8 mouse cellular contexts compared by ENCODE assay signal in genomic region chr17:29330671-29331410, GRCm38 (mm10). TPM values are rescaled to one million over a fixed set of nuclear protein-coding genes. Genes with fewer than 3 reads are reported as not detected.
DNase-seq lines count a peak whose midpoint lies in the region; ATAC-seq and TF ChIP-seq lines count a peak whose summit lies in the region.

No protein-coding gene starts in this region.

- WGBS in forebrain, embryonic 15.5 days = 17% methylated on average over 5 of the region's 5 CpGs

- H3K36me3 ChIP-seq in forebrain, embryonic 15.5 days = peaks cover 40% of the 10 kb centered on the region

- no peak overlapping the region for H3K4me2 ChIP-seq in forebrain, embryonic 15.5 days (replicated peaks)

- TF ChIP-seq CTCF in layer of hippocampus, adult 2 months (conservative IDR thresholded peaks at IDR 0.05) = no peak

- peak overlapping the region; percentile 81 for H3K27ac ChIP-seq in layer of hippocampus, adult 2 months
- H3K27ac ChIP-seq in forebrain, embryonic 15.5 days (replicated peaks) = peak overlapping the region; percentile 78

- no peaks in the 10 kb centered on the region for H3K9me3 ChIP-seq in forebrain, embryonic 15.5 days

- H3K9ac ChIP-seq in forebrain, embryonic 15.5 days (replicated peaks) = no peak overlapping the region

- peaks cover 29% of the 10 kb centered on the region for H3K4me1 ChIP-seq in forebrain, embryonic 15.5 days

- DNase-seq in layer of hippocampus, adult 2 months (ENCODE audit: low spot score in 2 of 2) = peak in 1 of 2 experiments; percentile 15
- no peak for DNase-seq in layer of hippocampus, adult 8-10 months (ENCODE audit: low spot score in 2 of 2)
- peak; percentile 84 for DNase-seq in cerebellum, adult 11-12 months
- DNase-seq in kidney, postnatal 25 days = peak; percentile 41 to 80
- DNase-seq in spleen, postnatal 4 days (ENCODE audit: low spot score in 2 of 2) = no peak
- DNase-seq in ovary, postnatal 36 days (ENCODE audit: low spot score) = no peak
- DNase-seq in layer of hippocampus, adult 18-20 months (ENCODE audit: low spot score in 2 of 2) = no peak

- no peak for ATAC-seq in forebrain, embryonic 15.5 days (replicated peaks)

- no peaks in the 10 kb centered on the region for H3K27me3 ChIP-seq in forebrain, embryonic 15.5 days

- H3K4me3 ChIP-seq in layer of hippocampus, adult 2 months = no peak overlapping the region
- H3K4me3 ChIP-seq in forebrain, embryonic 15.5 days = no peak overlapping the region

RNA-seq across cellular contexts. Expression of gene Pi16, which starts 13.4 kb away (rescaled TPM):
- total RNA-seq in layer of hippocampus, adult 2 months (2021) = 1 to 10 TPM in 1 of 2 experiments, under 1 TPM in 1; 0.74 to 1.1 TPM
- total RNA-seq in layer of hippocampus, adult 8-10 months (2022) = 1 to 10 TPM in 2 of 4 experiments, under 1 TPM in 2; 0.83 to 1.3 (median 1.1) TPM
- polyA plus RNA-seq in forebrain, embryonic 15.5 days (2015; fragmentation: Nextera tagmentation; extraction: Ambion mirVana) = 1.4 and 1.8 TPM in 2 replicates
- 1 to 10 TPM in 1 of 2 experiments, under 1 TPM in 1; 0.92 to 1.3 TPM for total RNA-seq in layer of hippocampus, adult 18-20 months (2021)

RNA-seq across cellular contexts. Expression of gene Mtch1, which starts 16.9 kb away (rescaled TPM):
- 100 to 1,000 TPM; 587 to 618 TPM for total RNA-seq in layer of hippocampus, adult 2 months (2021)
- total RNA-seq in layer of hippocampus, adult 8-10 months (2022) = 100 to 1,000 TPM; 562 to 622 (median 577) TPM
- 432 and 464 TPM in 2 replicates for polyA plus RNA-seq in forebrain, embryonic 15.5 days (2015; fragmentation: Nextera tagmentation; extraction: Ambion mirVana)
- total RNA-seq in layer of hippocampus, adult 18-20 months (2021) = 100 to 1,000 TPM; 644 to 648 TPM

RNA-seq across cellular contexts. Expression of gene Fgd2, which starts 29.9 kb away (rescaled TPM):
- 1 to 10 TPM; 3.8 to 4.4 TPM for total RNA-seq in layer of hippocampus, adult 2 months (2021)
- total RNA-seq in layer of hippocampus, adult 8-10 months (2022) = 10 to 100 TPM in 2 of 4 experiments, 1 to 10 TPM in 2; 5.5 to 13.8 (median 10.3) TPM
- polyA plus RNA-seq in forebrain, embryonic 15.5 days (2015; fragmentation: Nextera tagmentation; extraction: Ambion mirVana) = 5.5 and 6.0 TPM in 2 replicates
- total RNA-seq in layer of hippocampus, adult 18-20 months (2021) = 1 to 10 TPM; 4.4 to 5.8 TPM

Comparison
In these comparisons a context has a peak if more than half of its experiments do, and no peak if none do; other contexts are left out.
1. DNase-seq: peak in cerebellum, adult 11-12 months (single experiment) and kidney, postnatal 25 days (2 of 2); none in layer of hippocampus, adult 8-10 months (0 of 2), spleen, postnatal 4 days (0 of 2), ovary, postnatal 36 days (single experiment) and layer of hippocampus, adult 18-20 months (0 of 2).